Comparison of ENCODE assay signal across 16 mouse cellular contexts in the genomic region with DNA sequence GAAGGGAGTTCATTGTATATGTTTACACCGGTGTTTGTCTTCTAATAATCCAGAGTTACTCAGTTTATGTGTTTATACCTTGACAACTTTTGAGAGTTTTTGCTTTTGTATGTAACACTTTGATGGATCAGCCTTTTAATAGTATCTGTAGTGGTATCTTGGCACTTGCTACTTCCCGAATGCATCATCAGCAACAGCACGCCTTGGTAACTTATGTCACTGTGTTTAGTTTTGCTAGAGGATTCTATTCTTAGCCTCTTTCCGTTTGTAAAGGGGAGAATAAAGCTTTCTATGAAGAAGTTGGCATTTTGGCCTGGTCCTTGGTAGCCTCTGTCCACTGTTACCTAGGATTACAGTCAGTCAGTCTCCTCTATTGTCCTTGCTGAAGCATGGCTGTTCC. TPM values are rescaled to one million over a fixed set of nuclear protein-coding genes. Genes with fewer than 3 reads are reported as not detected.
DNase-seq lines count a peak whose midpoint lies in the region.
"Had no signal": no experiment of that assay in that cellular context is flagged by ENCODE, and none has a peak within 500 bp of the region (broad histone marks: within the 10 kb centered on the region; RNA-seq: fewer than 3 reads in every experiment).

No protein-coding gene starts in this region.

- peak; percentile 33 for DNase-seq in layer of hippocampus, adult 9-11 months
- DNase-seq in layer of hippocampus, adult 8-10 months (ENCODE audit: low spot score in 2 of 2): no peak
- DNase-seq in right cerebral cortex, adult 18-20 months: peak; percentile 32
- no peak for DNase-seq in right cerebral cortex, postnatal 36 days (ENCODE audit: low spot score in 2 of 2)
- DNase-seq in brain, adult 2 months (ENCODE audit: low read depth, low spot score): peak; percentile 68
- no peak for DNase-seq in adrenal gland, adult 18-20 months (ENCODE audit: low spot score in 2 of 2)
- DNase-seq: adrenal gland, postnatal 10 days; adrenal gland, postnatal 36 days; cerebellum, adult 11-12 months; cerebellum, adult 8-10 months; cerebellum, postnatal 10 days; cerebellum, postnatal 36 days; embryo, embryonic 11 days; gastrocnemius, adult 2 months; gastrocnemius, postnatal 14 days; heart, adult 11 months had no signal

RNA-seq across cellular contexts. Expression of a gene that starts 14.2 kb away (rescaled TPM):
- total RNA-seq in layer of hippocampus, adult 8-10 months (2022): 10 to 100 TPM; 76.9 to 89.4 (median 79.0) TPM
- 10 to 100 TPM; 34.7 to 40.3 TPM for total RNA-seq in adrenal gland, adult 18-20 months (2021)

Comparison
In these comparisons a context has a peak if more than half of its experiments do, and no peak if none do; other contexts are left out.
1. DNase-seq: peak in layer of hippocampus, adult 9-11 months (single experiment), right cerebral cortex, adult 18-20 months (single experiment) and brain, adult 2 months (single experiment); none in layer of hippocampus, adult 8-10 months (0 of 2), right cerebral cortex, postnatal 36 days (0 of 2) and adrenal gland, adult 18-20 months (0 of 2).